Mouse (Mus musculus) embryonic fibroblast, embryonic 13.5 days (primary cell): ENCODE data around the gene Dpf3.

Experiments
- CTCF ChIP-seq: IDR thresholded peaks from 2 replicates; pipeline ENCODE4 v1.5.1; 2011; ENCODE audit warnings: mild to moderate bottlenecking, control low read depth, low read length, moderate library complexity, borderline replicate concordance; ENCODE audit not compliant: insufficient read depth
- POLR2A ChIP-seq: IDR thresholded peaks from 2 replicates; pipeline ENCODE4 v1.6.1; 2011; ENCODE audit warnings: low read depth, mild to moderate bottlenecking, control low read depth, low read length, moderate library complexity

- TF ChIP-seq CTCF: no peak
- no peak for TF ChIP-seq POLR2A
These were observed 7.6 kb downstream of the Dpf3 start for GRCm38 (mm10) chr12:83479818-83480401.
